Mouse (Mus musculus) T-helper 1 cell (primary cell): ENCODE measurements around the gene Slc35e1.

Experiments used
- in situ Hi-C: fragments of 300-600 bp; cut with MboI, MseI; formaldehyde crosslinking; loops from one replicate; pipeline ENCODE4 v1.15.1; 2025; ENCODE audit warnings: high pct_unique_total_duplicates

Gene Slc35e1

GRCm38 (mm10) chr8:72491680-72492621, at the start of gene Slc35e1:
Gene Slc35e1, minus strand, starts transcription at chr8:72492614.
- in situ Hi-C loops, result no loop called here

GRCm38 (mm10) chr8:72539234-72539633, 46.8 kb upstream of the Slc35e1 start:
- in situ Hi-C loops, result no loop called here

GRCm38 (mm10) chr8:72534888-72535287, 42.5 kb upstream of the Slc35e1 start:
- in situ Hi-C loops, result no loop called here

- in situ Hi-C loops, result no loop called here
These were observed 39.7 kb upstream of the Slc35e1 start for GRCm38 (mm10) chr8:72532103-72532502.

GRCm38 (mm10) chr8:72521888-72522287, 29.5 kb upstream of the Slc35e1 start:
- in situ Hi-C loops, result no loop called here

GRCm38 (mm10) chr8:72517421-72517988, 25.1 kb upstream of the Slc35e1 start:
- in situ Hi-C loops, result no loop called here

- in situ Hi-C loops, result no loop called here
These were observed 20.7 kb upstream of the Slc35e1 start for GRCm38 (mm10) chr8:72513158-72513557.

GRCm38 (mm10) chr8:72512648-72513047, 20.2 kb upstream of the Slc35e1 start:
- in situ Hi-C loops, result no loop called here

- in situ Hi-C loops, result no loop called here
These were observed 15.1 kb upstream of the Slc35e1 start for GRCm38 (mm10) chr8:72507505-72507904.

- in situ Hi-C loops, result no loop called here
These were observed 12.4 kb upstream of the Slc35e1 start for GRCm38 (mm10) chr8:72504637-72505314.

GRCm38 (mm10) chr8:72504137-72504536, 11.7 kb upstream of the Slc35e1 start:
- in situ Hi-C loops, result no loop called here

GRCm38 (mm10) chr8:72500521-72500931, 8.1 kb upstream of the Slc35e1 start:
- in situ Hi-C loops, result no loop called here

- in situ Hi-C loops, result loop anchor here (5.0 kb wide), 2 partner anchors 43 to 143 kb away; no protein-coding TSS in a partner anchor
These were observed 7.3 kb upstream of the Slc35e1 start for GRCm38 (mm10) chr8:72499521-72500284.

- in situ Hi-C loops, result loop anchor here (5.0 kb wide), 2 partner anchors 44 to 144 kb away; no protein-coding TSS in a partner anchor
These were observed 6.1 kb upstream of the Slc35e1 start for GRCm38 (mm10) chr8:72498527-72498926.

- in situ Hi-C loops, result loop anchor here (5.0 kb wide), 2 partner anchors 44 to 144 kb away; no protein-coding TSS in a partner anchor
These were observed 5.5 kb upstream of the Slc35e1 start for GRCm38 (mm10) chr8:72497911-72498310.

- in situ Hi-C loops, result loop anchor here (5.0 kb wide), 2 partner anchors 46 to 146 kb away; no protein-coding TSS in a partner anchor
These were observed 3.8 kb upstream of the Slc35e1 start for GRCm38 (mm10) chr8:72496217-72496616.

GRCm38 (mm10) chr8:72495411-72496111, 3.1 kb upstream of the Slc35e1 start:
- in situ Hi-C loops, result loop anchor here (5.0 kb wide), 2 partner anchors 47 to 147 kb away; no protein-coding TSS in a partner anchor

GRCm38 (mm10) chr8:72493381-72493780, 967 bp upstream of the Slc35e1 start:
- in situ Hi-C loops, result no loop called here

GRCm38 (mm10) chr8:72492622-72493081, 238 bp upstream of the Slc35e1 start:
- in situ Hi-C loops, result no loop called here

- in situ Hi-C loops, result no loop called here
These were observed 1.4 kb downstream of the Slc35e1 start for GRCm38 (mm10) chr8:72491017-72491416.
